Mouse (Mus musculus) cortical plate, adult 2 months (tissue): ENCODE measurements at regions not wholly inside any gene's neighbourhood (a gene's known extent, or its start where the extent isn't known, plus 50 kb on each side); places are given as distances from the start of the nearest gene placed in this dataset.

Source experiments
- H3K27ac ChIP-seq: fragments of 200-500 bp; 2 replicates; pipeline ENCODE4 v1.5.1; 2012; ENCODE audit warnings: low read length, control low read depth, inconsistent platforms; ENCODE audit not compliant: insufficient read depth
- H3K4me1 ChIP-seq: fragments of 200-500 bp; 2 replicates; pipeline ENCODE4 v1.6.1; 2011; ENCODE audit warnings: low read length; ENCODE audit not compliant: control insufficient read depth, insufficient read depth
- H3K4me3 ChIP-seq: fragments of 200-500 bp; 2 replicates; pipeline ENCODE4 v1.5.1; 2011; ENCODE audit warnings: mild to moderate bottlenecking, low read length, control low read depth; ENCODE audit not compliant: insufficient read depth
- CTCF ChIP-seq: fragments of 200-500 bp; IDR thresholded peaks from 2 replicates; pipeline ENCODE4 v1.5.1; 2011; ENCODE audit warnings: mild to moderate bottlenecking, control low read depth, low read length; ENCODE audit not compliant: insufficient read depth; ENCODE audit errors: extremely low read depth
- POLR2A ChIP-seq: fragments of 200-500 bp; IDR thresholded peaks from 2 replicates; pipeline ENCODE4 v1.6.1; 2011; ENCODE audit warnings: mild to moderate bottlenecking, low read length, control low read depth; ENCODE audit not compliant: insufficient read depth; ENCODE audit errors: extremely low read depth

DNA sequence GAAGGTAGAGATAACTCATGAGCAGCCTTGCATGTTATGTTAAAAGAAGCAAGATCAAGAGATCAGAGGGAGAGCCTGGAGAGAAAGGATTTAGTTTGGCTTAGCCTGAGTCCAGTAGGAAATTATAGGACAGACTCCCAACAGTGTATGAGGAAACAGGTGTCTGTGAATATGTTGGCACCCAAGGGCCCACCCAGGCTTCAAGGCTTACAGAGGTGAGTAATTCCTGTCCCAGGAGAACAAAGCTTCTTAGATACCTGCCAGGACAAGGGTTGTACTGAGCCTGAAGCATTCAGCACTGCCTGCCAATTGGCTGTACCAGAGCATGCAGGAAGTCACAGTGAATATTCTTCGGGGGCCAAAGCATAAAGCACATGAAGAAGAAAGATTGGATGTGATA is 101.2 kb upstream of the Ddit4l start:
- Histone ChIP-seq H3K27ac (no peak overlapping the region), H3K4me3 (no peak overlapping the region), H3K4me1 (no peaks in the 10 kb centered on the region; the same call in 1 of the 2 replicates)
- TF ChIP-seq CTCF = no peak
- TF ChIP-seq POLR2A = no peak

DNA sequence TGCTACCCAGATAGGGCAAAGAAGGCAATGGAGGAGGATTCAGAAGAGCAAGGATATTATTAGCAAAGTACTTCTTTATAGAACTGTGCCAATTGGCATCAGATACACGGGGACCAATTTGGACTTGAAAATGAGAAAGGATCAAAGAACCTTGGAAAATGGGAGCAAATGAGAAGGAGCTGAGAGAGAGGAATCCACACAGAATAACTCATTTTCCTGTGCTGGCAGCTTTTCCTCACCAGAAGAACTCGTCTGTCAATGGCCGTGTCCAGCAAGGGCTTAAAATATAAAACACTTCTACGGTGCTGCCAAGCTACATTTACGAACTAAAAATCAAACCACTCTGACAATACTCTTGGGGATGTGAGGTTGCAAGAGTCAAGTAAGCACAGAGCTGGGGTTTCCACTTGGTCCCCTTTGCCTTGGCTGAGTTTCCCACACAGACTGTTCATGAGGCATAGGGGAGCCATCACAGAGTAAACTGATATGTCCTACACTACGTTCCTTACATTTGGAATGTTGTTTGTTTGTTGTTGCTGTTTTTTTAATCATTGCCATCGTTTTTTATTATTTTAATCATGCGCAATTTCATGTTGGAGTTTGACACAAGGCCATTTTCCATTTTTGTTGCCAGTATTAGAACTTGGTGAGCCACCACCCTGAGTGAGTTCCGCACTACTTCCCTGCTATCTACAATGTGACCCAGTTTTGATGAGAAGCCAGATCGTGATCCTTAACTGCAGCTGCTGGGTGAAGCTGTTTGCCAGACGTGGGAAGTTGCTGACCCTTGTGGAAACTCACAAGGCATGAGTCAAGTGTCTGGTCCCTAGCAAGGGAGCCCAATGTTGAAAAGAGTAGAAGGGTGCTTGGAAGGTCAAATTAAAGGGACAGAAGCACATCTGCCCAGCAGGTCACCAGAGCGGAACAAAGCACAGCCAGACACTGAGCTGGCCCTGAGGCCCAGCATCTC is 95.5 kb upstream of the Ddit4l start:
- no peak for TF ChIP-seq CTCF
- no peak for TF ChIP-seq POLR2A
- no peak overlapping the region for H3K4me3 ChIP-seq
- H3K27ac ChIP-seq = no peak overlapping the region
- peaks cover 2% of the 10 kb centered on the region; the same call in 1 of the 2 replicates for H3K4me1 ChIP-seq

DNA sequence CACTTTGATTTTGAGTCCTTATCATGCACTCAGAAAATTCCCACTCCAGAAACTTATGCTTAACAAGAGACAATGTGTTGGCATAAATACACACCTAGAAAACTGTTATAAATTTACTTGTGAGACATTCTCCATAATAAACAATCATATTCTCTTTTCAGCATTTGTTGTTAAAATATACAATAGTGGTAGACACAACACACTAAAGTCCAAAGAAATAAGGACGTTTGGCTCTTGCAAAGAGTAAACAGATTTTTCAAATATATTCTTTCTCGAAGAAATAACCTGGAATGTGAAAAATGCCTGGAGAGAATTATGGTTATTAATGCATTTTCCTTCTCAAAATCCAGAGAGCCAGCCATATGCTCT is 91.8 kb upstream of the Ddit4l start:
- H3K27ac ChIP-seq = no peak overlapping the region
- TF ChIP-seq CTCF = no peak
- no peak for TF ChIP-seq POLR2A
- H3K4me1 ChIP-seq = peaks cover 2% of the 10 kb centered on the region; the same call in 1 of the 2 replicates
- no peak overlapping the region for H3K4me3 ChIP-seq

DNA sequence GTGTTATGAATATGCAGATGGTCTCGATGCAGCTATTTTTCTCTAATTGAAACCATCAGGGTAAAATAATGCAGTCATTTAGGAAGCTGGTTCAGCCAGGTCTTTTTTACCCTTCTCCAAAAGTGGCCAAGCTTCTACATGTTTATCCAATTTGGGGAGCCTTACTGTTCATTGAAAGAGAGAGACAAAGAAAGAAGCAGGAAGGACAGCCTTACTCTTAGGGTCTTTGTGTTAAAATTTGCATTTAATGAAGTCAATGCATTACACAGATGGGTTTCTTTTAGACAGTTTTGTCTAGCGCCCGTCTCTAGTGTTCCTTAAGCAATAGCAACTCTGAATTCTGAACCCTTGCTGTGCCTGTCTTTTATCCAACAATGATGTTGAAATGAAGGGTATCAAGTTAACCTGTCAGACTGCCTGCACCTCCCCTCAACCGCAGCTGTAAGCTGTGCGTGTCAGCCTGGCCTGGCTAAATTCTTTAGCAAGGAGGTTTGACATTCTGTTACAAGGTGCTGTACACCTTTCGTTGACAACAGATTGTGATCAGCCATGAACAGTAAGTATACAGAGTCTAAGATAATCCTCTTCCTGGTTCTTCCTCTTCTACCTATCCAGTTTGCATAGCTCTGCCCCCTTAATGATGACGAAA is 91.3 kb upstream of the Ddit4l start:
- no peak overlapping the region for H3K27ac ChIP-seq

DNA sequence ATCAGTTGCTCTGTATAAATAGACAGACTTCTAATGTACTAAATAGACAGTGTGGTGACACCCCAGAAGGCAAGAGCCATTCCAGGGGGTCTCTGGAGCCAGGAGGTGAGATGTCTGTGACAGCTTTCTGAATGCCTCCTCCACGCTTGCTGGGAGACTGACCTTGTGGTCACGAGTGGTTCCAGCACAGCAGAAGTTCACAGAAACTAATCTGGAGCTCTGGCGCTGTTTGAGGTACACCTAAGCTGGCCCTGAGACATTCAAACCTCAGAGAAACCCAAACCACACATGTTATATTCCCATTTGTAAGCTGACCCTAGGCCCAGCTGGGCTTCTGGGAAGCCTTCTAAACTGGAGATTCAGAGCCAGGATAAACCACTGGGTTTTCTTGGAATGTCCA is 79.7 kb upstream of the Ddit4l start:
- no peak for TF ChIP-seq CTCF
- no peak for TF ChIP-seq POLR2A
- H3K4me1 ChIP-seq = no peaks in the 10 kb centered on the region
- no peak overlapping the region for H3K27ac ChIP-seq
- H3K4me3 ChIP-seq = no peak overlapping the region

More for the DNA sequence above, 91.3 kb upstream of the Ddit4l start:
- H3K4me3 ChIP-seq = no peak overlapping the region
- H3K4me1 ChIP-seq = peaks cover 2% of the 10 kb centered on the region; the same call in 1 of the 2 replicates
- TF ChIP-seq POLR2A (no peak), CTCF (no peak)

DNA sequence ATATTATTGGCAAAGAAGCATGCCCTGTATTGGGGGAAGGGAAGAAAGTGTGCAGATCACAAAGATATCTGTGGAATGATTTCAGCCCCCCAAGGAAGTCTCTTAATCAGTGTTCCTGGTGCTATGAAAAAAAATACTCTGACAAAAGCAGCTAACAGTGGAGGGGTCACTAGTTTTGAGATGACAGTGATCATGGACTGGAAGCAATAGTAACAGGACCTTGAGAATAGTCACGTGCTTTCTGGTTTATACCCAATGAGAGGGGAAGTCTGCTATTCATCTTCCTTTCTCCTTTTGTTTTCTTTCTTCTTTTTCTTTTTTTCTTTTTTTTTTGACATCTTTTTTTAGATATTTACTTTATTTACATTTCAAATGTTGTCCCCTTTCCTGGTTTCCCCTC is 79.1 kb upstream of the Ddit4l start:
- no peaks in the 10 kb centered on the region for H3K4me1 ChIP-seq
- H3K4me3 ChIP-seq = no peak overlapping the region
- no peak for TF ChIP-seq CTCF
- TF ChIP-seq POLR2A = no peak
- no peak overlapping the region for H3K27ac ChIP-seq

DNA sequence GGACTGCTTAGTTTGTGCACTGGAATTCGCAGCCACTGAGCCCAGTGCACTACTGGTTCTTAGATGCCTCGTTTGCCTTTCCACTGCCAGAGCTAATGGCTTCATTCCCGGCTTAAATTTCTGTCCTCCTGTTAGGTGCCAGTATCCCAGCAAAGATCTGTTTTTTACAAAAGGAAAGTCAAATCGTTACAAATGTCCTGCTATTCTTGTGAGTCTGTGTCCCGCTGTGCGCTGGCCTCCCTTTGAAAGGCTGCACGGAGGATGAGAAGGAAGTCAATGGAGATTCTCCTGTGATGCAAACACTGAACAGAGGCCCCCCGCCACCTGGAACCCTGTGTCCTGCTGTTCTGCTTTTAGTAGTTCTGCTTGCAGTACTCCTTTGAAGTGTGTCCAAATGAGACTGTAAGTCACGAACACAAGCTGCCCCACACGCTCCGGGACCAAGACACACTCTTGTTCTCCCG is 74.0 kb upstream of the Ddit4l start:
- H3K4me1 ChIP-seq = no peaks in the 10 kb centered on the region
- TF ChIP-seq CTCF (no peak), POLR2A (no peak)
- no peak overlapping the region for H3K27ac ChIP-seq
- H3K4me3 ChIP-seq = no peak overlapping the region

DNA sequence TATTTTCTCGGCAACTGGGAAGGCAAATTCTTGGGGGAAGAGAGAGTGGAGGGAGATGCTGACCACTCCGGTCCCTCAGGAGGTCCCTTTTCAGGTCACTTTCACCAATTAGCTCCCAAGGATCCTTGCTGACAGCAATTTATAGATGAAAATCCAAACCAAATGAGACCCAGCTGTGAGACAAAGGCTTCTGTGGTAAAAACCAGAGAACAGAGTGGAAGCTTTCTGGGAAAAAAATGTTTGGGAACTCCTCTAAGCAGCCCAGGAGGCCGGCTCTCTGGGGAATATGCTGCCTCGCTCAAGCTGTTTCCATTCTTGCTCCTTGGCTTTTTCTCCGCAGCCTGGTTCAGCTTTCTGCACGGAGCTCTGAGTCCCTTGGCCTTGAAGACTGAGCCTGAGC is 73.5 kb upstream of the Ddit4l start:
- H3K4me1 ChIP-seq = no peaks in the 10 kb centered on the region
- no peak overlapping the region for H3K4me3 ChIP-seq
- TF ChIP-seq CTCF (no peak), POLR2A (no peak)
- H3K27ac ChIP-seq = no peak overlapping the region

DNA sequence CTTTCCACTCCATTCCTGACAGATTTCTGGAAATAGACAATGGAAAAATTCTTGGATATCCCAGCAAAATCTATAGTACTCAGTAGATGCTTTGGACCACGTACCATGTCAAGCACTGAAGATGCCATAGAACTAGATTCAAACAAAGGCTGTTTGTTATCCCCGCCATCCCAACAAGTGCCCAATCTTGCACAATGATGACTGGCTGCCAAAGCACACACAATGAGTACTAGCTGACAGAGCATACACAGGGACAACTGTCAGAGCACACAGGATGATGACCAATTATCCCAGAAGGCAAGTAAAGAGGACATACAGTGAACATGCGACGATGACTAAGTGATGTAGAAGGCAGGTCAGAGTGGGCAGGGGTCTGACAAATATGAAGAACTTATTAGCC is 70.7 kb upstream of the Ddit4l start:
- TF ChIP-seq POLR2A (no peak), CTCF (no peak)
- Histone ChIP-seq H3K4me3 (no peak overlapping the region), H3K27ac (no peak overlapping the region), H3K4me1 (no peaks in the 10 kb centered on the region)
